Mouse (Mus musculus): ENCODE data around the gene Spaca7.

GRCm38 (mm10) chr8:12535617-12536016 lies 37.2 kb upstream of the Spaca7 start:
- TF ChIP-seq CTCF (IDR thresholded peaks at IDR 0.05), result no peak
- no peak for TF ChIP-seq EP300 (IDR thresholded peaks at IDR 0.05)

Data from lung, postnatal 0 days (tissue).